Mouse (Mus musculus) embryonic fibroblast, embryonic 13.5 days (primary cell): Measurements from ENCODE around the gene Csn2.

Experiments used
- CTCF ChIP-seq: IDR thresholded peaks from 2 replicates; pipeline ENCODE4 v1.5.1; 2011; ENCODE audit warnings: mild to moderate bottlenecking, control low read depth, low read length, moderate library complexity, borderline replicate concordance; ENCODE audit not compliant: insufficient read depth
- POLR2A ChIP-seq: IDR thresholded peaks from 2 replicates; pipeline ENCODE4 v1.6.1; 2011; ENCODE audit warnings: low read depth, mild to moderate bottlenecking, control low read depth, low read length, moderate library complexity

GRCm38 (mm10) chr5:87734821-87735220 lies 35.4 kb upstream of the Csn2 start:
- TF ChIP-seq POLR2A: no peak
- TF ChIP-seq CTCF: no peak
